Mouse (Mus musculus) hindbrain, embryonic 15.5 days (tissue): ENCODE measurements around the gene Ippk. TPM values are rescaled to one million over a fixed set of nuclear protein-coding genes. Genes with fewer than 3 reads are reported as not detected.

Experiments used
- ATAC-seq: fragments of 200-750 bp; cut with Nextera tagmentation; 2 replicates; pipeline ENCODE4 v1.8.0; 2017; ENCODE audit warnings: low read depth, moderate number of reproducible peaks, moderate TSS enrichment; ENCODE audit not compliant: low FRiP score
- H3K27ac ChIP-seq: fragments of 300-500 bp; sonication (generic); replicated peaks from 2 replicates; pipeline ENCODE4 v1.5.1; 2015; ENCODE audit warnings: mild to moderate bottlenecking, inconsistent platforms
- H3K27me3 ChIP-seq: fragments of 300-500 bp; sonication (generic); 2 replicates; pipeline ENCODE4 v1.6.1; 2015; ENCODE audit warnings: control low read depth, inconsistent platforms
- H3K36me3 ChIP-seq: fragments of 300-500 bp; sonication (generic); 2 replicates; pipeline ENCODE4 v1.6.1; 2015; ENCODE audit warnings: control low read depth, inconsistent platforms
- H3K4me1 ChIP-seq: fragments of 300-500 bp; sonication (generic); replicated peaks from 2 replicates; pipeline ENCODE4 v1.6.1; 2015; ENCODE audit warnings: control low read depth, inconsistent platforms
- H3K4me2 ChIP-seq: fragments of 300-500 bp; sonication (generic); 2 replicates; pipeline ENCODE4 v1.6.1; 2015; ENCODE audit warnings: moderate library complexity, mild to moderate bottlenecking, inconsistent platforms
- H3K4me3 ChIP-seq: fragments of 300-500 bp; sonication (generic); 2 replicates; pipeline ENCODE4 v1.5.1; 2015; ENCODE audit warnings: mild to moderate bottlenecking, inconsistent platforms
- H3K9ac ChIP-seq: fragments of 300-500 bp; sonication (generic); 2 replicates; pipeline ENCODE4 v1.6.1; 2015; ENCODE audit warnings: inconsistent platforms
- H3K9me3 ChIP-seq: fragments of 300-500 bp; sonication (generic); 2 replicates; pipeline ENCODE4 v1.6.1; 2016; ENCODE audit warnings: control low read depth, inconsistent platforms
- WGBS: fragments of 180-500 bp; shearing (Covaris S2); methylation state at CpG from one replicate; pipeline ENCODE4 v1.1.7; 2015; 5-methylcytosine and 5-hydroxymethylcytosine counted together
- polyA plus RNA-seq: library from polyadenylated mRNA; unstranded; fragments of >200 nt; fragmentation: Nextera tagmentation; extraction: Ambion mirVana; gene quantifications from 2 replicates; pipeline ENCODE4 v1.2.1, GENCODE M21; 2015

Ippk gene
- polyA plus RNA-seq, 1 experiment from 2014 or later = 13.2 TPM

DNA sequence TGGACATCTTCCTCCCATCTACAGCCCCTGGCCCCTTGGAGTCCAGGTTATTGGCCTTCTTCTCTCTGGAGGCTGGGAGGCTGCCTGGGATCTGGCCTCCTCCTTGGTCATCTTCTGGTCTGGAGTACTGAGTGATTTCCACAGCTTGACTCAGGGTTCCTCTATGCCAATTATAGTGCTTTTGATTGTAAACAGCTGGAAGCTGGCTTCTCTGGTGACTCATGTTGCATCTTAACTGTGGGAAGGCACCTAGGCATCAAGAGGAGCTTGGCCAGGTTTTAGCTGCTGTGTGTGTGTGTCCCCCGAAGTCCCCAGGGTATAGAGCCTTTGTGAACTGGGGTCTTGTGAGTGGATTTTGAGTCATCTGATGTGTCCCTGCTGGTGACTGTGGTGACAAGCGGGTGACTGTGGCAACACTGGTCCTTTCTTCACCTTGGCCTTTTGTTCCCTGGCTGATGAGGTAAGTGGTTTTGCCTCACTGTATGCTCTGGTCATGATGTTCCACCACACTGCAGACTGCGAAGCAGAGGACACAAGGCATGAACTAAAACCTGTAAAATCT is 26.1 kb upstream of the Ippk start:
- H3K9me3 ChIP-seq = no peaks in the 10 kb centered on the region
- no peak overlapping the region for H3K4me3 ChIP-seq
- no peak overlapping the region for H3K27ac ChIP-seq
- H3K4me2 ChIP-seq = no peak overlapping the region
- no peak overlapping the region for H3K9ac ChIP-seq
- 95% methylated on average over 3 of the region's 3 CpGs for WGBS
- H3K4me1 ChIP-seq = no peaks in the 10 kb centered on the region
- 0 out of 2 replicates have a peak, but pooled peaks cover 3% of the 10 kb centered on the region for H3K36me3 ChIP-seq
- ATAC-seq = no peak
- H3K27me3 ChIP-seq = no peaks in the 10 kb centered on the region

- Histone ChIP-seq H3K9ac (no peak overlapping the region), H3K4me2 (no peak overlapping the region), H3K4me3 (no peak overlapping the region), H3K27me3 (no peaks in the 10 kb centered on the region), H3K4me1 (no peaks in the 10 kb centered on the region), H3K36me3 (no peaks in the 10 kb centered on the region), H3K9me3 (no peaks in the 10 kb centered on the region), H3K27ac (no peak overlapping the region)
- ATAC-seq = no peak
- 88% methylated on average over 1 of the region's 1 CpGs for WGBS
These were observed 24.3 kb upstream of the Ippk start for GRCm38 (mm10) chr13:49396798-49397197.

DNA sequence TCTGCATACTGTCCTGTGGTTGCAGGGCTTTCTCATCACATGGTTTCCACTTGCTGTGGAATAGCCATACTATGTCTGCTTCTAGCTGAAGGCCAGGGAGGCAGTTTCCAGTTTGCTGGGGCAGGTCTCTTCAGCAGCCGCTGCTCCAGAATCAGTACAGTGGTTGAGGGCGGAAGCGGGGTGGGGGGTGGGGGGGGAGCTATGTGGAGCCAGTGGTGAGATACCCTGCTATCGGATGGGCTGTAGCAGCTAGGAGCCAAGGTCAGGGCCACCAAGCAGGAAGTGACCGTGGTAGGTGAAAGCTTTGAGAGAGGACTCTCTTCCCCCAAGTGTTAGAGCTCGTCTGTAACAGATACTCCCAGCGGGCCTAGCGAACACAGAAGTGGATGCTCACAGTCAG is 22.9 kb upstream of the Ippk start:
- Histone ChIP-seq H3K9ac (no peak overlapping the region), H3K4me3 (no peak overlapping the region), H3K4me2 (no peak overlapping the region), H3K27me3 (no peaks in the 10 kb centered on the region), H3K4me1 (no peaks in the 10 kb centered on the region), H3K9me3 (no peaks in the 10 kb centered on the region), H3K36me3 (no peaks in the 10 kb centered on the region), H3K27ac (no peak overlapping the region)
- ATAC-seq = no peak
- 88% methylated on average over 8 of the region's 8 CpGs for WGBS

GRCm38 (mm10) chr13:49400139-49400538 is 20.9 kb upstream of the Ippk start:
- Histone ChIP-seq H3K4me2 (no peak overlapping the region), H3K9ac (no peak overlapping the region), H3K36me3 (no peaks in the 10 kb centered on the region), H3K4me3 (no peak overlapping the region), H3K9me3 (no peaks in the 10 kb centered on the region), H3K27me3 (no peaks in the 10 kb centered on the region), H3K4me1 (no peaks in the 10 kb centered on the region), H3K27ac (no peak overlapping the region)
- WGBS = 40% methylated on average over 6 of the region's 6 CpGs
- ATAC-seq = peak; percentile 85

DNA sequence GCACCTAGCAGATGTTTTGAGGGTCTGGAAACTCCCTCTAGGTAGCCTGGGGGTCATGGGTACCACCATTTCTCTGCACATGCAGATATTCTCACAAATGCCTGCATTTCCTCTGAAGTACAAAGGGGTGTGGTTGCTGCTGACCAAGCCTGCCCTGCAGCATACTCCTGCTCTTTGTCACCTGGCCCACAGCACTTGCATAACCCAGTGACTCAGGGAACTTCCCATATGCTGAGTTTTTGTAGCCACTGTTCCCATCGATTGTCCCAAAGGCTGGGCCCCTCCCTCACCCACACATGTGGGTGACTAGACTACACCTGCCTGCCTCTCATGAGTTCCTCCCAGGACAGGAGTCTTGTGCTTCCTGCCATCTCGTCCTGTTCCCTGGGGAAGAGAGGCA is 18.4 kb upstream of the Ippk start:
- Histone ChIP-seq H3K4me3 (no peak overlapping the region), H3K36me3 (no peaks in the 10 kb centered on the region)
- ATAC-seq = no peak; the same call in 1 of the 2 replicates

DNA sequence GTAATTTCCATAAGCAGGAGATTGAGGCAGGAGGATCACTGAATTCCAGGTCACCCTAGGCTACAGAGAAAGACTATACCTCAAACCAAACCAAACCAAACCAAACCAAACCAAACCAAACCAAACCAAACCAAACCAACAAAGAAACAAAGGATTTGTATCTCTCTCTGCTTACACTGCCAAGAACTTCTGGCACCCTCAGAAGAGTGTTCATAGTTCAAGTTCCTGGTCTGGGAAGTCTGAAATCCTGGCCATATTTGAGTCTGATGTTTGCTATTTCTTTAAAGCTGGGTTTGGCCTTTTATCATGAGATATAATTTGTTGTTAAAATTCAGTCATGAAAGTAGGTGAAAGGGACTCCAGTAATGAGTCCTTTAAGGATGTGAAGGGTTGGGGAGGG is 13.3 kb upstream of the Ippk start:
- no peak overlapping the region for H3K9ac ChIP-seq
- H3K4me3 ChIP-seq = no peak overlapping the region
- no peak for ATAC-seq
- H3K36me3 ChIP-seq = no peaks in the 10 kb centered on the region
- H3K4me1 ChIP-seq = no peaks in the 10 kb centered on the region
- H3K9me3 ChIP-seq = no peaks in the 10 kb centered on the region
- no peaks in the 10 kb centered on the region for H3K27me3 ChIP-seq
- no peak overlapping the region for H3K27ac ChIP-seq
- no peak overlapping the region for H3K4me2 ChIP-seq

More for the DNA sequence above, 18.4 kb upstream of the Ippk start:
- no peak overlapping the region for H3K9ac ChIP-seq
- H3K9me3 ChIP-seq = no peaks in the 10 kb centered on the region
- no peak overlapping the region for H3K4me2 ChIP-seq
- no peaks in the 10 kb centered on the region for H3K4me1 ChIP-seq
- no peaks in the 10 kb centered on the region for H3K27me3 ChIP-seq
- H3K27ac ChIP-seq = no peak overlapping the region
- WGBS = 81% methylated on average over 2 of the region's 2 CpGs

GRCm38 (mm10) chr13:49421606-49421917 is 513 bp downstream of the Ippk start:
- Histone ChIP-seq H3K9ac (peak overlapping the region; percentile 58), H3K27me3 (no peaks in the 10 kb centered on the region), H3K36me3 (no peaks in the 10 kb centered on the region), H3K27ac (peak overlapping the region; percentile 82), H3K4me3 (peak overlapping the region; percentile 74), H3K4me1 (peaks cover 27% of the 10 kb centered on the region), H3K9me3 (no peaks in the 10 kb centered on the region), H3K4me2 (peak overlapping the region; percentile 91)
- ATAC-seq = no peak
- under 1% methylated on average over 15 of the region's 15 CpGs for WGBS

- Histone ChIP-seq H3K27ac (no peak overlapping the region), H3K4me3 (peak overlapping the region; percentile 74)
- WGBS = 46% methylated on average over 4 of the region's 4 CpGs
These were observed 910 bp downstream of the Ippk start for GRCm38 (mm10) chr13:49421959-49422358.

GRCm38 (mm10) chr13:49426736-49427135 is 5.7 kb downstream of the Ippk start:
- WGBS = 89% methylated on average over 3 of the region's 3 CpGs
- no peak for ATAC-seq

More at GRCm38 (mm10) chr13:49421959-49422358, 910 bp downstream of the Ippk start:
- Histone ChIP-seq H3K9me3 (no peaks in the 10 kb centered on the region), H3K27me3 (no peaks in the 10 kb centered on the region), H3K9ac (peak overlapping the region; percentile 58), H3K4me2 (peak overlapping the region; percentile 91), H3K36me3 (no peaks in the 10 kb centered on the region), H3K4me1 (peaks cover 27% of the 10 kb centered on the region)
- ATAC-seq = no peak

DNA sequence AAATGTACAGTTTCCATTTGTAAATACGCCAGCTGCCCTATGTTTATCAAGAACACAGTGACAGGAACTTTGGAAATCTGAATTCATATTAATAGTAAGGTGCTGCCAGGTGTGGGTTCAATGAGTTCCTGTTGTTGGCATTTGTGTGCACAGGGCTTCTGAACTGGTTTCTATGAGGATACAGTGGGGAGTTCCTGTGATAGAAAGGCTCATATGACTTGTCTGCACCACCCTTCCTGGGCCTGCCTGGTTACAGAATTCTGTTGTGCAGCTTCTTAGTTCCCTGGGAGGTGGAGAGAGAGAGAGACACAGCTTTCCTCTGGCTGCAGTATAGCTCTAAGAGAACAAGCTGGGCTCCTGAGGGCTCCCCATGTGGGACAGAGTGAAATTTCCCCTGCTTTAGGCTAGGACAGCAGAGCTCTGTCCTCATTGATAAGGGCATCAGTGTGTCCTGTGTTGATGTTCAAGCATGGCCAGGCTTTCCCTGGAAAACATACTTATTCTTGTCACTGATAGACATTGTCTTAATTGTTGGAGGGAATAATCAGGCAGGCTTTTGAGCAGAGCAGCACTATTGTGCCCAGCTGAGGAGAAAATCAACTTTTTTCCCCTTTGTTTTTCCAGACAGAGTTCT is 7.1 kb downstream of the Ippk start:
- Histone ChIP-seq H3K27ac (no peak overlapping the region), H3K9ac (no peak overlapping the region), H3K27me3 (no peaks in the 10 kb centered on the region), H3K36me3 (no peaks in the 10 kb centered on the region), H3K9me3 (no peaks in the 10 kb centered on the region), H3K4me2 (no peak overlapping the region), H3K4me1 (peaks cover 11% of the 10 kb centered on the region), H3K4me3 (no peak overlapping the region)
- ATAC-seq = no peak
- 84% methylated on average over 1 of the region's 1 CpGs for WGBS

More at GRCm38 (mm10) chr13:49426736-49427135, 5.7 kb downstream of the Ippk start:
- H3K9me3 ChIP-seq = no peaks in the 10 kb centered on the region
- no peaks in the 10 kb centered on the region for H3K27me3 ChIP-seq
- H3K27ac ChIP-seq = no peak overlapping the region
- no peak overlapping the region for H3K4me3 ChIP-seq
- H3K4me2 ChIP-seq = no peak overlapping the region
- H3K36me3 ChIP-seq = no peaks in the 10 kb centered on the region
- H3K4me1 ChIP-seq = peaks cover 26% of the 10 kb centered on the region
- no peak overlapping the region for H3K9ac ChIP-seq

DNA sequence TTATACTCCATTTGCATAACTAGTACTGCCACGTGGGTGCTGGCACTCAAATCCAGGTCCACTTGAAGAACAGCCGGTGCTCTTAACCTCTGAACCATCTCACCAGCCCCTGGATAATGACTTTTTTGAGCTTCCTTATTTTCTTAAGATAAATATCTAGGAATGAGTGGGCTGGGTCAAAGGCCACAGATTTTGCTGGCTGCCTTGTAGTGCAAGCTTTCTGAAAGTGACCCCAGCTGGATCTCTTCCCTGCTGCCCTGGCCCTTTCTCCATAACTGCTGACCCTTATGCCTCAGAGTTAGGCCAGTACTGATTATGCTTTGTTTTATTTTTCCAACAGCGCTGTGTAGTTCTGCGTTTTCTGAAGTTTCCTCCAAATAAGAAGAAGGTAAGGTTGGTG is 9.5 kb downstream of the Ippk start:
- H3K4me3 ChIP-seq = no peak overlapping the region
- H3K9me3 ChIP-seq = no peaks in the 10 kb centered on the region
- peaks cover 7% of the 10 kb centered on the region; the same call in 1 of the 2 replicates for H3K4me1 ChIP-seq
- H3K27ac ChIP-seq = no peak overlapping the region
- ATAC-seq = no peak
- peaks cover 9% of the 10 kb centered on the region; the same call in 1 of the 2 replicates for H3K36me3 ChIP-seq
- H3K4me2 ChIP-seq = no peak overlapping the region
- H3K9ac ChIP-seq = no peak overlapping the region
- H3K27me3 ChIP-seq = no peaks in the 10 kb centered on the region
- WGBS = 86% methylated on average over 4 of the region's 4 CpGs

GRCm38 (mm10) chr13:49433268-49434029 is 12.4 kb downstream of the Ippk start:
- H3K36me3 ChIP-seq = peaks cover 37% of the 10 kb centered on the region
- 94% methylated on average over 2 of the region's 2 CpGs for WGBS

More at GRCm38 (mm10) chr13:49433268-49434029, 12.4 kb downstream of the Ippk start:
- no peaks in the 10 kb centered on the region for H3K27me3 ChIP-seq
- no peak overlapping the region for H3K27ac ChIP-seq
- no peak for ATAC-seq
- no peak overlapping the region for H3K9ac ChIP-seq
- H3K4me3 ChIP-seq = no peak overlapping the region
- H3K4me2 ChIP-seq = no peak overlapping the region
- H3K9me3 ChIP-seq = no peaks in the 10 kb centered on the region
- peaks cover 2% of the 10 kb centered on the region; the same call in 1 of the 2 replicates for H3K4me1 ChIP-seq
